Mouse (Mus musculus): ENCODE results near the gene Usp29. TPM values are rescaled to one million over a fixed set of nuclear protein-coding genes. Genes with fewer than 3 reads are reported as not detected.

Gene Usp29
- total RNA-seq, 1 experiment from 2014 or later, result not detected

GRCm38 (mm10) chr7:6801642-6802041, 71.3 kb downstream of the Usp29 start:
- ATAC-seq (replicated peaks; ENCODE audit: low read depth, poor library complexity, severe bottlenecking), result no peak

- ATAC-seq (replicated peaks; ENCODE audit: low read depth, poor library complexity, severe bottlenecking), result no peak
Measured at GRCm38 (mm10) chr7:6810556-6810955, 80.2 kb downstream of the Usp29 start.

- no peak for ATAC-seq (replicated peaks; ENCODE audit: low read depth, poor library complexity, severe bottlenecking)
Measured at GRCm38 (mm10) chr7:6814971-6815370, 84.6 kb downstream of the Usp29 start.

- ATAC-seq (replicated peaks; ENCODE audit: low read depth, poor library complexity, severe bottlenecking), result no peak
Measured at GRCm38 (mm10) chr7:6816706-6817376, 86.5 kb downstream of the Usp29 start.

GRCm38 (mm10) chr7:6820296-6820695, 89.9 kb downstream of the Usp29 start:
- no peak for ATAC-seq (replicated peaks; ENCODE audit: low read depth, poor library complexity, severe bottlenecking)

GRCm38 (mm10) chr7:6822633-6823032, 92.3 kb downstream of the Usp29 start:
- ATAC-seq (replicated peaks; ENCODE audit: low read depth, poor library complexity, severe bottlenecking), result no peak

GRCm38 (mm10) chr7:6823673-6824072, 93.3 kb downstream of the Usp29 start:
- no peak for ATAC-seq (replicated peaks; ENCODE audit: low read depth, poor library complexity, severe bottlenecking)

GRCm38 (mm10) chr7:6825966-6826647, 95.7 kb downstream of the Usp29 start:
- no peak for ATAC-seq (replicated peaks; ENCODE audit: low read depth, poor library complexity, severe bottlenecking)

GRCm38 (mm10) chr7:6829148-6829547, 98.8 kb downstream of the Usp29 start:
- no peak for ATAC-seq (replicated peaks; ENCODE audit: low read depth, poor library complexity, severe bottlenecking)

- no peak for ATAC-seq (replicated peaks; ENCODE audit: low read depth, poor library complexity, severe bottlenecking)
Measured at GRCm38 (mm10) chr7:6834950-6835349, 104.6 kb downstream of the Usp29 start.

- ATAC-seq (replicated peaks; ENCODE audit: low read depth, poor library complexity, severe bottlenecking), result no peak
Measured at GRCm38 (mm10) chr7:6835351-6835750, 105.0 kb downstream of the Usp29 start.

- ATAC-seq (replicated peaks; ENCODE audit: low read depth, poor library complexity, severe bottlenecking), result no peak
Measured at GRCm38 (mm10) chr7:6837297-6837925, 107.0 kb downstream of the Usp29 start.

GRCm38 (mm10) chr7:6837926-6838554, 107.7 kb downstream of the Usp29 start:
- no peak for ATAC-seq (replicated peaks; ENCODE audit: low read depth, poor library complexity, severe bottlenecking)

GRCm38 (mm10) chr7:6840860-6841259, 110.5 kb downstream of the Usp29 start:
- no peak for ATAC-seq (replicated peaks; ENCODE audit: low read depth, poor library complexity, severe bottlenecking)

GRCm38 (mm10) chr7:6849495-6849894, 119.1 kb downstream of the Usp29 start:
- ATAC-seq (replicated peaks; ENCODE audit: low read depth, poor library complexity, severe bottlenecking), result no peak

GRCm38 (mm10) chr7:6850321-6850720, 119.9 kb downstream of the Usp29 start:
- no peak for ATAC-seq (replicated peaks; ENCODE audit: low read depth, poor library complexity, severe bottlenecking)

- ATAC-seq (replicated peaks; ENCODE audit: low read depth, poor library complexity, severe bottlenecking), result no peak
Measured at GRCm38 (mm10) chr7:6851256-6851655, 120.9 kb downstream of the Usp29 start.

- ATAC-seq (replicated peaks; ENCODE audit: low read depth, poor library complexity, severe bottlenecking), result no peak
Measured at GRCm38 (mm10) chr7:6851717-6852503, 121.5 kb downstream of the Usp29 start.

- no peak for ATAC-seq (replicated peaks; ENCODE audit: low read depth, poor library complexity, severe bottlenecking)
Measured at GRCm38 (mm10) chr7:6855613-6856405, 125.4 kb downstream of the Usp29 start.

Measured in common myeloid progenitor, adult 5-6 weeks (primary cell).